Mouse (Mus musculus) neural tube, embryonic 12.5 days (tissue): ENCODE measurements around the gene Siglecf. TPM values are rescaled to one million over a fixed set of nuclear protein-coding genes. Genes with fewer than 3 reads are reported as not detected.

Source experiments
- ATAC-seq: fragments of 200-750 bp; cut with Nextera tagmentation; 2 replicates; pipeline ENCODE4 v1.8.0; 2017; ENCODE audit warnings: low read depth, mild to moderate bottlenecking, moderate TSS enrichment, moderate library complexity; ENCODE audit not compliant: low FRiP score
- H3K27ac ChIP-seq: fragments of 300-500 bp; sonication (generic); 2 replicates; pipeline ENCODE4 v1.5.1; 2016
- H3K27me3 ChIP-seq: fragments of 300-500 bp; sonication (generic); replicated peaks from 2 replicates; pipeline ENCODE4 v1.6.1; 2016; ENCODE audit warnings: mild to moderate bottlenecking
- H3K36me3 ChIP-seq: fragments of 300-500 bp; sonication (generic); 2 replicates; pipeline ENCODE4 v1.6.1; 2016; ENCODE audit warnings: mild to moderate bottlenecking
- H3K4me1 ChIP-seq: fragments of 300-500 bp; sonication (generic); 2 replicates; pipeline ENCODE4 v1.6.1; 2016
- H3K4me2 ChIP-seq: fragments of 300-500 bp; sonication (generic); replicated peaks from 2 replicates; pipeline ENCODE4 v1.6.1; 2016; ENCODE audit warnings: mild to moderate bottlenecking
- H3K4me3 ChIP-seq: fragments of 300-500 bp; sonication (generic); 2 replicates; pipeline ENCODE4 v1.5.1; 2016
- H3K9ac ChIP-seq: fragments of 300-500 bp; sonication (generic); 2 replicates; pipeline ENCODE4 v1.6.1; 2016; ENCODE audit warnings: mild to moderate bottlenecking
- H3K9me3 ChIP-seq: fragments of 300-500 bp; sonication (generic); 2 replicates; pipeline ENCODE4 v1.6.1; 2016; ENCODE audit warnings: mild to moderate bottlenecking
- WGBS: fragments of 180-500 bp; shearing (Covaris S2); methylation state at CpG from one replicate; pipeline ENCODE4 v1.1.7; 2016; 5-methylcytosine and 5-hydroxymethylcytosine counted together
- polyA plus RNA-seq: library from polyadenylated mRNA; unstranded; fragments of >200 nt; fragmentation: Nextera tagmentation; extraction: Ambion mirVana; gene quantifications from 2 replicates; pipeline ENCODE4 v1.2.1, GENCODE M21; 2016

Siglecf gene
- polyA plus RNA-seq, 1 experiment from 2014 or later = 0.20 TPM

GRCm38 (mm10) chr7:43399501-43399900, 48.4 kb downstream of the Siglecf start:
- H3K9ac ChIP-seq = no peak overlapping the region
- H3K27me3 ChIP-seq = no peaks in the 10 kb centered on the region
- 88% methylated on average over 2 of the region's 2 CpGs for WGBS
- H3K9me3 ChIP-seq = no peaks in the 10 kb centered on the region
- H3K4me2 ChIP-seq = no peak overlapping the region
- no peak overlapping the region for H3K27ac ChIP-seq
- H3K36me3 ChIP-seq = no peaks in the 10 kb centered on the region
- H3K4me1 ChIP-seq = no peaks in the 10 kb centered on the region
- ATAC-seq = no peak
- H3K4me3 ChIP-seq = no peak overlapping the region

GRCm38 (mm10) chr7:43402718-43403117, 51.6 kb downstream of the Siglecf start:
- H3K9me3 ChIP-seq = no peaks in the 10 kb centered on the region
- H3K9ac ChIP-seq = no peak overlapping the region
- H3K27ac ChIP-seq = no peak overlapping the region
- H3K4me2 ChIP-seq = no peak overlapping the region
- H3K27me3 ChIP-seq = no peaks in the 10 kb centered on the region
- H3K36me3 ChIP-seq = no peaks in the 10 kb centered on the region
- H3K4me1 ChIP-seq = no peaks in the 10 kb centered on the region
- 32% methylated on average over 2 of the region's 2 CpGs for WGBS
- no peak for ATAC-seq
- H3K4me3 ChIP-seq = no peak overlapping the region

DNA sequence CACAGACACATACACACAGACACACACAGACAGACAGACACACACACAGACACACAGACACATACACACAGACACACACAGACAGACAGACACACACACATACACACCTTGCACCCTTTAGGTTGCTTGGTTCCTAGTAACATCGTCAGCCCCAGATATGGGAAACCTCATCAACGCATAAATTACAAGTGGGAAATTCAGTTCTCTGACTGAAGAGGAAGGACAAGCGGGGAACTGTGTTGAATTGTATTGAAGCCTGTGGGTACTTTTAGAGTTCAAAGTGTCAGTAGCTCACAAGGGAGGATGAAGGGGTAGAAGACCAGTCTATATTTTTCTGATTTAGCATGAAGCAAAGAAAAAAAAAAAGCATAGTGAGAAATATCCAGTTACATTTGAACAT, 56.4 kb downstream of the Siglecf start:
- Histone ChIP-seq H3K9me3 (no peaks in the 10 kb centered on the region), H3K9ac (no peak overlapping the region), H3K27me3 (no peaks in the 10 kb centered on the region), H3K36me3 (no peaks in the 10 kb centered on the region), H3K4me3 (no peak overlapping the region), H3K4me2 (no peak overlapping the region), H3K4me1 (no peaks in the 10 kb centered on the region), H3K27ac (no peak overlapping the region)
- no peak for ATAC-seq
- 88% methylated on average over 3 of the region's 3 CpGs for WGBS

DNA sequence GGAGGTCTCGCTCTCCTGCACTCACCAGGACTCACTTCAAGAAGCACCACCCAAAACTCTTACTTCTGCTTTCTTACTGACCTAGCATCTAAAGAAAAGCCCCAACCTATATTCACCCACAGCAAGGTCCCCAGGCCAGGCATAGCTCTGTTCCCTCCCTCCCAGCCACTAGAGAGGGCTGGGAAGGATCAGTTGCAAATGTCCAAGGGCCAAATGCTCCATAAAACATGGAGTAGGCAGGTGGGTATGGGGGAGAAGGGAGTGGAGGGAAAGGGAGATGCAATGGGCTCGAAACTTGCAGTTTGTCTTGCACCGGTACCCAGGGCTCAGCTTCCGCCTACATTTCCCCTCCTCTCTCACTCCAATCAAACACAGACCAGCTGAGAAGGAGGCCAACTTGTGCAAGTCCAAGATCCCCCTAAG, 57.0 kb downstream of the Siglecf start, which contains the start of gene Siglecg:
Gene Siglecg (plus strand): TSS at position 74 of the 423 bp plus-strand sequence.
- H3K27me3 ChIP-seq = no peaks in the 10 kb centered on the region
- no peak within 1 kb of the TSS for H3K27ac ChIP-seq
- H3K9me3 ChIP-seq = no peaks in the 10 kb centered on the region
- ATAC-seq = no peak
- no peaks in the 10 kb centered on the region for H3K36me3 ChIP-seq
- no peak within 1 kb of the TSS for H3K9ac ChIP-seq
- no peak within 1 kb of the TSS for H3K4me3 ChIP-seq
- H3K4me2 ChIP-seq = no peak within 1 kb of the TSS
- WGBS = 90% methylated on average over 4 of the region's 4 CpGs
- no peaks in the 10 kb centered on the region for H3K4me1 ChIP-seq

- ATAC-seq = no peak
- no peaks in the 10 kb centered on the region for H3K9me3 ChIP-seq
- WGBS = 75% methylated on average over 3 of the region's 3 CpGs
Observed at GRCm38 (mm10) chr7:43409084-43409483, 57.9 kb downstream of the Siglecf start.

More at GRCm38 (mm10) chr7:43409084-43409483, 57.9 kb downstream of the Siglecf start:
- H3K27me3 ChIP-seq = no peaks in the 10 kb centered on the region
- no peak overlapping the region for H3K4me3 ChIP-seq
- H3K9ac ChIP-seq = no peak overlapping the region
- H3K27ac ChIP-seq = no peak overlapping the region
- H3K4me2 ChIP-seq = no peak overlapping the region
- no peaks in the 10 kb centered on the region for H3K4me1 ChIP-seq
- H3K36me3 ChIP-seq = no peaks in the 10 kb centered on the region

Other genes starting within 250 kb of the Siglecf start
- not detected in 2 replicates for gene Zfp936, start 237.1 kb upstream of the Siglecf start, polyA plus RNA-seq
- gene Zfp715, start 38.0 kb upstream of the Siglecf start, polyA plus RNA-seq = 14.7 and 17.5 TPM in 2 replicates
- gene Siglecg, start 56.9 kb downstream of the Siglecf start, polyA plus RNA-seq = 0.20 TPM in 1 of 2 replicates, not detected in the other
- gene Lim2, start 76.3 kb downstream of the Siglecf start, polyA plus RNA-seq = not detected in 2 replicates
- gene Nkg7, start 85.7 kb downstream of the Siglecf start, polyA plus RNA-seq = 0.28 TPM in 1 of 2 replicates, not detected in the other
- gene Cldnd2, start 89.4 kb downstream of the Siglecf start, polyA plus RNA-seq = not detected in 2 replicates
- gene Etfb, start 92.7 kb downstream of the Siglecf start, polyA plus RNA-seq = 166 and 188 TPM in 2 replicates
- gene Gm45233, start 92.8 kb downstream of the Siglecf start, polyA plus RNA-seq = 0.49 TPM in 1 of 2 replicates, not detected in the other
- gene Vsig10l, start 111.8 kb downstream of the Siglecf start, polyA plus RNA-seq = 4.6 and 5.5 TPM in 2 replicates
- 4.0 and 4.5 TPM in 2 replicates for gene Iglon5, start 138.7 kb downstream of the Siglecf start, polyA plus RNA-seq
- gene 4931406B18Rik, start 154.6 kb downstream of the Siglecf start, polyA plus RNA-seq = not detected in 2 replicates
- gene Cd33, start 193.1 kb downstream of the Siglecf start, polyA plus RNA-seq = 1.1 and 1.6 TPM in 2 replicates
- 8.7 and 10.5 TPM in 2 replicates for gene Zfp658, start 210.9 kb downstream of the Siglecf start, polyA plus RNA-seq
- 14.5 and 15.0 TPM in 2 replicates for gene Zfp719, start 228.3 kb downstream of the Siglecf start, polyA plus RNA-seq